Comparison of ENCODE assay signal across 36 mouse cellular contexts in genomic region chr5:129657016-129657415, GRCm38 (mm10). TPM values are rescaled to one million over a fixed set of nuclear protein-coding genes. Genes with fewer than 3 reads are reported as not detected.
"Had no signal": no experiment of that assay in that cellular context is flagged by ENCODE, and none has a peak within 500 bp of the region (broad histone marks: within the 10 kb centered on the region; RNA-seq: fewer than 3 reads in every experiment).

No protein-coding gene starts in this region.

- H3K27me3 ChIP-seq: embryonic facial prominence, embryonic 12.5 days; embryonic facial prominence, embryonic 13.5 days; embryonic facial prominence, embryonic 15.5 days; forebrain, embryonic 12.5 days; forebrain, embryonic 13.5 days; forebrain, embryonic 15.5 days had no signal

- H3K4me3 ChIP-seq: embryonic facial prominence, embryonic 10.5 days; embryonic facial prominence, embryonic 12.5 days; embryonic facial prominence, embryonic 13.5 days; embryonic facial prominence, embryonic 15.5 days; erythroblast, embryonic 14.5 days; forebrain, embryonic 10.5 days; forebrain, embryonic 12.5 days; forebrain, embryonic 13.5 days; forebrain, embryonic 15.5 days; gastrocnemius, adult 2 months; heart, adult 2 months; heart, embryonic 10.5 days had no signal

- H3K27ac ChIP-seq: embryonic facial prominence, embryonic 10.5 days; embryonic facial prominence, embryonic 12.5 days; embryonic facial prominence, embryonic 13.5 days; embryonic facial prominence, embryonic 15.5 days; forebrain, embryonic 10.5 days; forebrain, embryonic 12.5 days; forebrain, embryonic 13.5 days; forebrain, embryonic 15.5 days; gastrocnemius, adult 2 months; heart, adult 2 months; heart, embryonic 10.5 days had no signal

- H3K4me1 ChIP-seq: embryonic facial prominence, embryonic 10.5 days; embryonic facial prominence, embryonic 12.5 days; embryonic facial prominence, embryonic 13.5 days; embryonic facial prominence, embryonic 15.5 days; forebrain, embryonic 10.5 days; forebrain, embryonic 12.5 days; forebrain, embryonic 13.5 days; forebrain, embryonic 15.5 days; heart, embryonic 10.5 days had no signal

- DNase-seq: cerebellum, adult 9-10 months; cerebellum, adult 9-11 months; cerebellum, postnatal 10 days; cerebellum, postnatal 14 days; cerebellum, postnatal 25 days; cerebellum, postnatal 36 days; embryo, embryonic 11 days; forebrain, postnatal 0 days; gastrocnemius, adult 2 months; gastrocnemius, postnatal 10 days; gastrocnemius, postnatal 14 days; gastrocnemius, postnatal 25 days; heart, adult 2 months had no signal

RNA-seq across cellular contexts. Expression of gene Sept14, which starts 51.3 kb away (rescaled TPM):
- total RNA-seq: common myeloid progenitor, adult 5-6 weeks; forebrain, postnatal 0 days; gastrocnemius, adult 18-20 months; gastrocnemius, adult 2 months; gastrocnemius, adult 8-10 months; gastrocnemius, postnatal 10 days; gastrocnemius, postnatal 14 days; gastrocnemius, postnatal 25 days; gastrocnemius, postnatal 4 days; granulocyte monocyte progenitor cell, adult 5-6 weeks; heart, adult 2 months; heart, adult 8-10 months had no signal
- polyA plus RNA-seq: cortical plate, adult 2 months; embryonic facial prominence, embryonic 10.5 days; embryonic facial prominence, embryonic 11.5 days; embryonic facial prominence, embryonic 12.5 days; embryonic facial prominence, embryonic 13.5 days; embryonic facial prominence, embryonic 14.5 days; embryonic facial prominence, embryonic 15.5 days; erythroblast, embryonic 14.5 days; forebrain, embryonic 10.5 days; forebrain, embryonic 11.5 days; forebrain, embryonic 12.5 days; forebrain, embryonic 13.5 days; forebrain, embryonic 14.5 days; forebrain, embryonic 15.5 days; forebrain, embryonic 16.5 days; forebrain, postnatal 0 days; heart, adult 2 months; heart, embryonic 10.5 days; heart, embryonic 11.5 days had no signal
